Mouse (Mus musculus) stomach, embryonic 16.5 days (tissue): ENCODE measurements around the gene Eps8l3. TPM values are rescaled to one million over a fixed set of nuclear protein-coding genes. Genes with fewer than 3 reads are reported as not detected.
A peak's percentile ranks its signal among the peaks of the same experiment; 100 is the strongest.

ENCODE experiments used
- ATAC-seq: fragments of 200-750 bp; cut with Nextera tagmentation; 2 replicates; pipeline ENCODE4 v1.8.0; 2017; ENCODE audit warnings: moderate number of reproducible peaks, moderate TSS enrichment; ENCODE audit not compliant: insufficient read depth, low FRiP score
- H3K27ac ChIP-seq: fragments of 300-500 bp; sonication (generic); 2 replicates; pipeline ENCODE4 v1.5.1; 2014; ENCODE audit warnings: low read length
- H3K27me3 ChIP-seq: fragments of 300-500 bp; sonication (generic); 2 replicates; pipeline ENCODE4 v1.6.1; 2014; ENCODE audit warnings: low read length, control low read depth, mixed read lengths; ENCODE audit not compliant: control insufficient read depth, insufficient read depth
- H3K36me3 ChIP-seq: fragments of 300-500 bp; sonication (generic); 2 replicates; pipeline ENCODE4 v1.6.1; 2014; ENCODE audit warnings: low read length; ENCODE audit not compliant: control insufficient read depth, insufficient read depth
- H3K4me1 ChIP-seq: fragments of 300-500 bp; sonication (generic); 2 replicates; pipeline ENCODE4 v1.6.1; 2014; ENCODE audit warnings: low read length, control low read depth, mixed read lengths; ENCODE audit not compliant: control insufficient read depth, insufficient read depth
- H3K4me2 ChIP-seq: fragments of 300-500 bp; sonication (generic); 2 replicates; pipeline ENCODE4 v1.6.1; 2014; ENCODE audit warnings: low read depth, low read length, mixed read lengths
- H3K4me3 ChIP-seq: fragments of 300-500 bp; sonication (generic); replicated peaks from 2 replicates; pipeline ENCODE4 v1.5.1; 2014; ENCODE audit warnings: mild to moderate bottlenecking, low read length
- H3K9ac ChIP-seq: fragments of 300-500 bp; sonication (generic); 2 replicates; pipeline ENCODE4 v1.6.1; 2014; ENCODE audit warnings: low read length
- H3K9me3 ChIP-seq: fragments of 300-500 bp; sonication (generic); replicated peaks from 2 replicates; pipeline ENCODE4 v1.6.1; 2016; ENCODE audit warnings: low read length, control low read depth; ENCODE audit not compliant: control insufficient read depth
- WGBS: fragments of 180-500 bp; shearing (Covaris S2); extraction: QIAGEN DNeasy Blood & Tissue Kit; methylation state at CpG from one replicate; pipeline ENCODE4 v1.1.7; 2014; 5-methylcytosine and 5-hydroxymethylcytosine counted together
- polyA plus RNA-seq: library from polyadenylated mRNA; unstranded; fragments of >200 nt; fragmentation: Nextera tagmentation; extraction: Ambion mirVana; gene quantifications from 2 replicates; pipeline ENCODE4 v1.2.1, GENCODE M21; 2015

The Eps8l3 gene
- polyA plus RNA-seq, 1 experiment from 2014 or later: 35.9 TPM

DNA sequence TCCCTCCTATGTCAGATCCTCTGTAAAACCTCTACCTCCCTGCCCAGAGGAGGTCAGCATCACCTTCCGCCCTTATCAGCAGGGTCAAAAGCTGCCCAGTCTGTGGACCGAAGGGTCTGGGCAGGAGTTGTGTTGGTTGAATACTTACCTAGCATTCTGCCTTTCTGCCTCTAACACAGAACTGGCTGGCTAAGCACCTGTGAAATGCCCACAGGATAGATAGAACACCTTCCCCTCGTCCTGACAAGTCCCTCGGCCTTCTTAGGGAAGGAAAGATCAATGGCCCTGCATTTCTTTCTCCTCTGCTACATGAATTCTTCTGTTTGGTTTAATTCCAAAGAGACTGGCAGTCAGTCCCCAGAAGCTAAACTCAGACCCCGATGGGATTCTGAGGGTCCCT, 13.6 kb upstream of the Eps8l3 start:
- Histone ChIP-seq H3K9me3 (no peaks in the 10 kb centered on the region), H3K27ac (no peak overlapping the region), H3K27me3 (no peaks in the 10 kb centered on the region), H3K4me2 (no peak overlapping the region), H3K36me3 (no peaks in the 10 kb centered on the region), H3K4me1 (peaks cover 2% of the 10 kb centered on the region; the same call in 1 of the 2 replicates), H3K9ac (no peak overlapping the region), H3K4me3 (no peak overlapping the region)
- 60% methylated on average over 5 of the region's 5 CpGs for WGBS
- ATAC-seq: no peak

DNA sequence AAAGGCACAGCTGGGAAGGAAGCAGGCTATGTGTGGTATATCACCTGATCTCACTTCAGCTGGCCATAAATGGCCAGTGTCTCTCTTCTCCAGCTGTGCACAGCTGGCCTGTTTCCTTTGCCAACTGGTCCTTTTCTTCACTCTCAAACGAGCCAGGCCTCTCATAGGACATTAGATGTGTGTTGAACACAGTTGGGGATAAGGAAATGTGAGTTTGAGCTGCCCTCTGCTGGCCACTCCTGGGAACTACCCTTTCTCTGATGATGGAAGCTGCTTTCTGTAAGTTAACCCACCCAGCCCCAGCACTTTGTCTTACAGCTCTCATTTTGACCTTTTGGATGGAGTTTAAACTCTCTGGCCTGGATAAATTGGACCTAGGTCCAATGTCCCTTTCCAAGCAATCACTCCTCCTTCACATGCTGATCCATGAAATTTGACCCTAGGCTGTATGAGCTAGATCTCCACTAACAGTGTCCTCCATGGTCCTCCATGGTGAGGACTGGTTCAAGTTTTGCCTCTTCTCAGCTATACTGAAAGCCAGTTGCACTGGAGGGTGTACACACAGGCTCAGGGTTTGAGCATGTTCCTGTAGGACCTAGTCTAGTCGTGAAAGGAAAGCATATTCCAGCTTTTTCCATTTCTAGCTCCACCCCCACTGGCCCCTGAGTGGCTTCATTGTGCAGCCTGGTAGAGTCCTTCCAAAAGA, 13.0 kb upstream of the Eps8l3 start:
- Histone ChIP-seq H3K27me3 (no peaks in the 10 kb centered on the region), H3K9me3 (no peaks in the 10 kb centered on the region), H3K36me3 (no peaks in the 10 kb centered on the region), H3K27ac (no peak overlapping the region), H3K4me3 (no peak overlapping the region), H3K4me2 (no peak overlapping the region), H3K4me1 (peaks cover 2% of the 10 kb centered on the region; the same call in 1 of the 2 replicates), H3K9ac (no peak overlapping the region)
- peak; percentile 65 for ATAC-seq
- WGBS: 11% methylated on average over 2 of the region's 2 CpGs

DNA sequence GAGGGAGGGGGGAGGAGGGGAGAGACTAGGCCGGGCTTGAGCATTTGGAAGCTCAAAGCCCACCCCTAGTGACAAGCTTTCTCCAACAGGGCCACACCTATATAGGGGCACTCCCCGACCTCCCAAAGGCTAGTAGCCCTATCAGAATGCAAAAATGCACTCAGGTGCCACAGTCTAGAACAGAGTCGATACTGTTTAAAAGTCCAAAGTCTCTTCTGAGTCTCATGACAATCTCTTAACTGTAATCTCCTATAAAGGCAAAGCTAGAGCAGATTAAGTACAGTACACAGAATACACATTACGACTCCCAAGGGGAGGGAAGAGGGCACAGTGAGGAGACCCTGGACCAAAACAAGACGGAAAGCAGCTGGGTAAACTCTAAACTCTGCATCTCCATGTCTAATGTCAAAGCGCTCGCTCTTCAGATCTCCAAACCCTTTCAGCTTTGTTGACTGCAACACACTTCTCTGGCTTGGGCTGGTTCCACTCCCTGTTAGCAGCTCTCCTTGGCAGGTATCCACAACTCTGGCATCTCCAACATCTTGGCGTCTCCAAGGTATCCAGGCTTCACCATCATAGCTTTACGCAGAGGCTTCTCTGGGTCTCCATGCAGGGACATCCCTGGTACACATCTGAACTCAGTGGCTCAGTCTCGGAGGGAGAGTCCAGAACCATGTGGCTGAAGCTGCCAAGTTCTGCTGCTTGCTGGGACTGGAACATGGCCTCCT, 11.5 kb upstream of the Eps8l3 start:
- WGBS: 49% methylated on average over 10 of the region's 10 CpGs
- ATAC-seq: peak; percentile 78
- Histone ChIP-seq H3K4me1 (peaks cover 2% of the 10 kb centered on the region; the same call in 1 of the 2 replicates), H3K4me3 (no peak overlapping the region), H3K36me3 (no peaks in the 10 kb centered on the region), H3K27ac (peak overlapping the region; percentile 79), H3K27me3 (no peaks in the 10 kb centered on the region), H3K9me3 (no peaks in the 10 kb centered on the region), H3K9ac (no peak overlapping the region), H3K4me2 (no peak overlapping the region)

DNA sequence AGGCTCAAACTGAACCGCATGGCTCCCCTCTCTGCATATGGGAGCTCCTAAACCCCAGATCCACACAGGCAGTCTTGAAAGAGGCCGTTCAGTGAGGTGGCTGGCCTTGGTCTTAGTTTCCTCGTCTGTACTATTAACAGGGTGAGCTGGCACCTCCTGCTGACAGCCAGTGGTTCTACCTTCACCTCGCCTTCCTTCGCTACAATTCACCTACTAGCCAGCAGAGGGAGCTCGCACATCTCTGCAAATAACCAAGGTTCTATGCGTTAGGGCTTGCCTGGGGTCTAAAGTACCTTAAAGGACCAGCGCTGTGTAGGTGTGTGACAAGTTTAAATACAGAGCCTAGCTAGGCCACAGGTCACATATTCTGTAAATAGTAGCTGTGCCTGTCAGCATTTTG, 9.9 kb upstream of the Eps8l3 start:
- no peaks in the 10 kb centered on the region for H3K9me3 ChIP-seq
- H3K27ac ChIP-seq: no peak overlapping the region
- no peak overlapping the region for H3K4me2 ChIP-seq
- no peaks in the 10 kb centered on the region for H3K36me3 ChIP-seq
- no peak overlapping the region for H3K9ac ChIP-seq
- WGBS: 6% methylated on average over 8 of the region's 8 CpGs
- H3K4me1 ChIP-seq: peaks cover 2% of the 10 kb centered on the region; the same call in 1 of the 2 replicates
- no peaks in the 10 kb centered on the region for H3K27me3 ChIP-seq
- H3K4me3 ChIP-seq: no peak overlapping the region
- ATAC-seq: peak; percentile 36

DNA sequence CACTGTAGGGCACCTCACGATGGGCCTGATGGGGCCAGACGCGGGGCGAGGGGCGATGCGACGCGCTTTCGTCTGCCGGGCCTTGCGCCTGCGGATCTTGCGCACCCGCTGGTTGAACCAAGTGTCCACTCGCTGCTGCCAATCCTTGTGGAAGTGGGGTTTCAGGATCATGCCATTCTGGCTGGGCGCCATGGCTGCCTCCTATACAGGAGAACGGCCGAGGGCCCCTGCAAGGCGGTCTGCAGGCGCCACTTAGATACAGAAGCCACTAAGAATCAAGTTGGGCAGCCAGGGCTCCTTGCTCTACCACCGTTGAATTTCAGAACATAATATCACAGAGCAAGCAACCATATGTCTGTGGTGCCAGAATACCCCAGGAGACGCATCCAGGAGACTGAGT, 8.6 kb upstream of the Eps8l3 start:
- no peak for ATAC-seq
- no peak overlapping the region for H3K9ac ChIP-seq
- H3K27ac ChIP-seq: no peak overlapping the region
- H3K4me3 ChIP-seq: no peak overlapping the region
- H3K27me3 ChIP-seq: no peaks in the 10 kb centered on the region
- H3K4me1 ChIP-seq: peaks cover under 1% of the 10 kb centered on the region
- H3K9me3 ChIP-seq: no peaks in the 10 kb centered on the region
- H3K36me3 ChIP-seq: no peaks in the 10 kb centered on the region
- H3K4me2 ChIP-seq: no peak overlapping the region
- 95% methylated on average over 22 of the region's 22 CpGs for WGBS

DNA sequence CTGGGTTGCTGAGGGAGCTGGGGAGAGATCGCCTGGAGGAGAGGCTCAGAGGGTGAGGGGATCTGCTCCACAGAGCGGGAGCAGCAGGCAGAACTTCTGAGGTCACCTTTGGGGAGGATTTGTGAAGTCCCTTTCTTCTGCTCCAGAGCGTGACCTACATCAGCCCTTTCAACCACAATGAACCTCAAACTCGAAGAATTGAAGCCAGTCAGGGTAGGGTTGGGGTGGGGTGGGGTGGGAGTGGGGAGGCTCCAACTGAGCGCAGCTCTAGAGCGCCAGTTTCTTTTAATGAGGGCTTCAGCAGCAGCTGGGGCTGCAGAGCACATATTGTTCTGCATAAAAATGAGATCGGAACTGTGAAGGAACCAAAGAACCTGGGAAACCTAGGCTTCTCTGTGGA, 7.9 kb upstream of the Eps8l3 start:
- Histone ChIP-seq H3K4me1 (peaks cover 3% of the 10 kb centered on the region; the same call in 1 of the 2 replicates), H3K27ac (no peak overlapping the region), H3K36me3 (no peaks in the 10 kb centered on the region), H3K9ac (no peak overlapping the region), H3K4me3 (no peak overlapping the region), H3K27me3 (no peaks in the 10 kb centered on the region), H3K4me2 (no peak overlapping the region), H3K9me3 (no peaks in the 10 kb centered on the region)
- ATAC-seq: no peak
- WGBS: 37% methylated on average over 7 of the region's 7 CpGs

DNA sequence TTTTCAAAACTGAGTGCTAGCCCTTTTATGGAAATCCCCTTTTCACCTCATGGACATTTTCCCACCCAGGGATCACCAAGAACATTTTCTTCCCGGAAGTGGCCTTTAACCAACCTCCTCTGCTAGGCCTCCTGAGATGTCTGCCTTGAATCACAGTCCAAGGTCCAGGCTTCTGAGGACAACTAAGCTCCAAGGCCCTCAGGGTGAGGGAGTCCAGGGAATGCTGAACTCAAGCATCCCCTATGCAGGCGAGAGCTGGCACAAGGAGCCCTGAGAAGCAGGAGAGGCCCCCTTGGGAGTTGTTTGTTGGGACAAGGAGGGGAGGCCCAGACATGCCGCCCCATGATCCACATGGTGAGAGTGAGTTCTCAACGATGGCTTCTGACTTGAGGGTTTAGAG, 7.1 kb upstream of the Eps8l3 start:
- H3K9ac ChIP-seq: no peak overlapping the region
- no peaks in the 10 kb centered on the region for H3K27me3 ChIP-seq
- H3K27ac ChIP-seq: no peak overlapping the region
- H3K4me2 ChIP-seq: no peak overlapping the region
- peaks cover 3% of the 10 kb centered on the region; the same call in 1 of the 2 replicates for H3K4me1 ChIP-seq
- no peaks in the 10 kb centered on the region for H3K36me3 ChIP-seq
- ATAC-seq: no peak
- H3K9me3 ChIP-seq: no peaks in the 10 kb centered on the region
- 64% methylated on average over 4 of the region's 4 CpGs for WGBS
- no peak overlapping the region for H3K4me3 ChIP-seq

DNA sequence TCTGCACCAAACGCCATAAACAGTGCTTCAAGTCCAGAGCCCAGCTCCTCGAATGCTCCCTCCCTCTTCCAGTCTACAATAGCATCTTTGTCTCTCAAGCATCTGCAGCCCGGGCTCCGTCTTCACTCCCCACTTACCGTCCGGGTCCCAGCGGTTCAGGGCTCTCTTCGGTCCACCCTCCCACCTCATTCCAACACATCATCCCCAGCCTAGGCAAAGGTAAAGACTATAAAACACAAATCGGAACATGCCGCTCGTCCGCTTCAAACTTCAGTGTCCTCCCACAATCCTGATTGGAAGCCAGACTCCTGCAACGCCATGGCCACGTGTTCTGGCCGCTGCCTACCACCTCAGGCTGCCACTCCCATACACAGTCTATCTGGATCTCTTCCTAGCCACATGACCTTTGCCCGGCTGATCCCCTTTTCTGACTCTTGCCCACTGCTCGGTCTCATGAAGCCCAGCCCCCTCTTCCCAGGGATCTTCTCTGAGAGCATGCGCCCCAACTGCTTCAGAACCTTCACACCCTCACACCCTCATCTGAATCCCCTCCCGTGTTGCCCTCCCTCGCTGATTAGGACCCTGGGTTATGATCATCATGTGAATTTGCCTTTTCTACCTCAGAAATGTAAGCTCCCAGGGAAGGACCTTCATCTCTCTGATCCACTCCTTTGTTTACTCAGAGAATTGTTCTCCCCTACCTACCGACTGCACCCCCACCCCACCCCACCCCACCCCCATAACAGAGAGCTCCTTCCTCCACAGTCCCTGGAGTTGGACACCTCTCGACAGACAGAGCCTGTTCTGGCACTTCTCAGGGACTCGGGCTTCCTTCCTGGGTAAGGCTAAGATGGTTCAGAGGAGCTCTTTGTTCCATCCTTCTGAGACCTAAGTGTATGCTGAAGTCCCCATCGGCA, 3.4 kb upstream of the Eps8l3 start:
- Histone ChIP-seq H3K4me3 (peak overlapping the region; percentile 6; the same call in 1 of the 2 replicates), H3K36me3 (no peaks in the 10 kb centered on the region), H3K9me3 (no peaks in the 10 kb centered on the region), H3K9ac (no peak overlapping the region), H3K27me3 (no peaks in the 10 kb centered on the region), H3K4me2 (0 out of 2 replicates have a peak overlapping the region, but pooled peaks have one; percentile 7), H3K4me1 (peaks cover 6% of the 10 kb centered on the region; the same call in 1 of the 2 replicates), H3K27ac (no peak overlapping the region)
- peak; percentile 41 for ATAC-seq
- WGBS: 62% methylated on average over 24 of the region's 24 CpGs
